Mouse (Mus musculus) brain, embryonic 14.5 days (tissue): ENCODE results near the gene Trim30b.

ENCODE experiments used
- CTCF ChIP-seq: fragments of 200-500 bp; IDR thresholded peaks from 2 replicates; pipeline ENCODE4 v1.5.1; 2012; ENCODE audit warnings: inconsistent platforms, mild to moderate bottlenecking, moderate library complexity, borderline replicate concordance; ENCODE audit not compliant: insufficient read depth, insufficient read length; ENCODE audit errors: extremely low read depth
- POLR2A ChIP-seq: fragments of 200-500 bp; IDR thresholded peaks from 2 replicates; pipeline ENCODE4 v1.6.1; 2012; ENCODE audit warnings: mild to moderate bottlenecking, inconsistent platforms, borderline replicate concordance; ENCODE audit not compliant: poor library complexity, insufficient read depth, insufficient read length, severe bottlenecking; ENCODE audit errors: extremely low read depth

- no peak for TF ChIP-seq CTCF
- no peak for TF ChIP-seq POLR2A
Measured at GRCm38 (mm10) chr7:104400698-104401097, 31.0 kb upstream of the Trim30b start, which contains the start of gene Trim30c.
